Mouse (Mus musculus): ENCODE measurements around the gene Tbc1d32. TPM values are rescaled to one million over a fixed set of nuclear protein-coding genes. Genes with fewer than 3 reads are reported as not detected.

Tbc1d32 gene
- polyA plus RNA-seq (2012; rRNA removed; ENCODE audit: low replicate concordance), result 1.6 and 2.0 TPM in 2 replicates

DNA sequence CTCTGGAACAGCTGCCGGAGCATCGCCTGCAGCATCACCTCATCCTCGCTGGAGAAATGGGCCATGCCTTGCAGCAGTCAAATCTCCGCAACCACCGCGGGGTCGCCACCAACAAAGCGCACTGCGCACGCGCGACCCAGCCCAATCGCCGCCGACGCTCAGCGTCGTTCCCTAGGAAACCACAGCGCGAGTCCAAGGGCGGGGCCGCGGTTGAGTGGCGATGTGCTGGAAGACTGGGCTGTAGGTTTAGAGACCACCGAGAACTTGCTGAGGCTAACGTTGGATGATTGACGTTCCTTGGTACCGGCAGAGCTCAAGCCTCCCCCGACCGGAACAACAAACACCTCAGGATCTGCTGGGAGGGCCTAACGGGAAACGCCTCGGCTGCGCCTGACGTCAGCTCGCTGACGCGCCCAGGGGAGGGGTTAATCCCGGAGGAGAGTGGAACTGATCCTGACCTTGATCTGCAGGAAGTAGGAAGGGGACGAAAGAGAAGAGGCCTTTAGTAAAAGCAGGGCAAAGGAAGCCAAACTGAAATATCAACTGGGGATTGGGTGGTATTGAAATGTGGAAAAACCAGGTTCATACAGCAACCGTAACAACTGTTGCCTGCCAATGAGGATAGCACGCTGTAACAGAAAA lies at the start of gene Tbc1d32:
Gene Tbc1d32, minus strand, starts transcription at position 122 of the 642 bp plus-strand sequence.

DNA sequence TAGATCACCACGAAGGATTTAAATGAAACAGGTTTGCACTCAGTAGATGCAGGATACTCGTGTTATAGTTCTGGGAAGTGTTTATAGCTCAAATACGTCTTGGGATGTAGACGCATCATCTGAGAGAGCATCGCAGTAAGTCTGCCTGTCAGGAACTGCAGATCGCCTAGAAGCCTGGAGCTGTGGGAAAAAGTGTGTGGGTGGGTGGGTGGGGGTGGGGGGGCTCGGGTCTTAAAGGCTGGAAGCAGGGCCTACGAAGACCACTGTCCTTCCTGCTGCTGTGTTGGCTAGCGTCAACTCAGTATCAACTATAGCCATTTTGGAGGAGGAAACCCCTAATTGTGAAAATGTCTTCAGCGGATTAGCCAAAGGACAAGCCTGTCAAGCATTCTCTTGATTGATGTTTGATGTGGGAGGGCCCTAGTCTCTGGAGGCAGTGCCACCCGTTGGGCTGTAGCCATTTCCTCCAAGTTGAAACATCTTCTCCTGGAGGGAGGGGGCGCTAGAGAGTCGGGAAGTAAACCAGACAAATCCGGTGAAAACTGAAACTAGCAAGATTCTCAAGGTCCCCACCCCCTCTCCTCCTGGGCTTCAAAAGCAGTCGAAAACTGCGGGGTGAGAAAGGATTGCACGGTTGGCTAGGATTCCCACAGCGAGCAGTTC lies 122.0 kb downstream of the Tbc1d32 start, which contains the start of gene Msl3l2:
Gene Msl3l2, plus strand, starts transcription at position 585 of the 663 bp plus-strand sequence.

Other genes with a start within 250 kb of the Tbc1d32 start
- 4.4 and 9.6 TPM in 2 replicates for gene Msl3l2, start 121.8 kb downstream of the Tbc1d32 start, polyA plus RNA-seq (2012; rRNA removed; ENCODE audit: low replicate concordance)
- gene Gja1, start 148.6 kb upstream of the Tbc1d32 start, polyA plus RNA-seq (2012; rRNA removed; ENCODE audit: low replicate concordance), result 33.0 and 47.2 TPM in 2 replicates